Mouse (Mus musculus) yolk sac, embryonic 10.5 days (tissue): ENCODE measurements at regions not wholly inside any gene's neighbourhood (a gene's known extent, or its start where the extent isn't known, plus 50 kb on each side); places are given as distances from the start of the nearest gene placed in this dataset.

Source experiments
- DNase-seq: peaks from one replicate; pipeline ENCODE4 v3.0.0-alpha.2; 2017; ENCODE audit warnings: low spot score

- DNase-seq, result no peak
Observed at GRCm38 (mm10) chrX:108608446-108608845, 56.2 kb downstream of the Gm379 start.

- DNase-seq, result no peak
Observed at GRCm38 (mm10) chrX:108599906-108600468, 64.7 kb downstream of the Gm379 start.

DNA sequence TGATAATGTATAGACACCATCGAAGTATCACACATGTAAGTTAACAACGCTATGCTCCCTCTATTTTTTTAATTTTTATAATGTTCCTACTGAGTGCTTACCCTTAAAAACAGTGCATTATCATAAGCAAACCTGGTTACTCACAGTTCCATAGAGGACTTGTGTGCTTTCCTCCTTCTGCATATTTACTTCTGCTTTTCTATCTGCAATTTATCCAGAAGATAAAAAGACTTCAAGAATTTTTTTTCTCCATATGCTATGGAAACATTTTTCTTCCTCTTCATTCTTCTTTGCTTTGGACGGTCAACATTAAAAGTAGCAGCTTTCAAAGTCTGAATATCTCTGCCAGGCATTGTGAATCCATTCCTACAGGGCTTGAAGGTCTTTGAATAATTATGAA is 102.7 kb downstream of the Gm379 start:
- no peak for DNase-seq

DNA sequence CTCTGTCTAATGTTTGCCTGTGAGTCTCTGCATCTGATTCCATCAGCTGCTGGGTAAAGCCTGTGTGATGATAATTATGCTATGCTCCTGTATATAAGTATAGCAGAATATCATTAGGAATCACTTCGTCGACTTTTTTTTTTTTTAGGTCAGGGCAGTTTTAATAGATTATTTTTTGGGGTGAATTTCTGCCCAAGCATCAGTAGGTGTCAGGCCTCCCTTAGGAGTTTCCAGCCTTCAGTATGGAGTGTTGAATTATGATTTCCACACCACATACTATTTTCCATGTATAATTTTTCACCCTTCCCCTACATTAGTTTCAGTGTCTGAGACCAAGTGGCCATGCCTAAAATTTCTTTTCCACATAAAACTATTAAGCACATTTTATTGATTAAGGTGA is 121.5 kb downstream of the Gm379 start:
- DNase-seq, result no peak

- DNase-seq, result no peak
Observed at GRCm38 (mm10) chrX:108541410-108541809, 123.3 kb downstream of the Gm379 start.

DNA sequence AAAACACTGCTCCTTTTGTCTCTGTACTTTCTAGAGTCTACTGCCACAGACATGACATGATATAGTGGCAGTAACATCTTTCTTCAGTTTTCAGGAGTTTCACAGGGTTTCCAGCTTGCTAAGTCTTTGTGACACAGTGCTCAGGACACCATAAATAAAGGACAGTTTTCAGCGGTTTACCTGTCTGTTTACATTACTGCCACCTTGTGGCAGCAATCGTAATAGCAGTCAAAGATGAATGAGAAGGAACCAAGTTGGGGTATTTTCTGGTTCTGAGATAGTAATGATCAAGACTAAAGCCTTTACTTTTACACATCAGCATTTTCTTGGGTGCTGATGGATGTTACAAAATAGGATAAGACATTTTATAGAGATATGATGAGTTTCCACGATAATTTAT is 127.7 kb downstream of the Gm379 start:
- DNase-seq, result peak; percentile 1
